Mouse (Mus musculus) limb, embryonic 10.5 days (tissue): ENCODE data around the gene Syt1. TPM values are rescaled to one million over a fixed set of nuclear protein-coding genes. Genes with fewer than 3 reads are reported as not detected.
A peak's percentile ranks its signal among the peaks of the same experiment; 100 is the strongest.

Experiments used
- DNase-seq: peaks from one replicate; pipeline ENCODE4 v3.0.0-alpha.2; 2017; ENCODE audit warnings: low spot score
- H3K27ac ChIP-seq: fragments of 300-500 bp; sonication (generic); 2 replicates; pipeline ENCODE4 v1.5.1; 2016; ENCODE audit warnings: mild to moderate bottlenecking
- H3K27me3 ChIP-seq: fragments of 300-500 bp; sonication (generic); 2 replicates; pipeline ENCODE4 v1.6.1; 2016; ENCODE audit warnings: low read depth, mild to moderate bottlenecking; ENCODE audit not compliant: poor library complexity, severe bottlenecking
- H3K36me3 ChIP-seq: fragments of 300-500 bp; sonication (generic); 2 replicates; pipeline ENCODE4 v1.6.1; 2016; ENCODE audit warnings: mild to moderate bottlenecking, moderate library complexity
- H3K4me1 ChIP-seq: fragments of 300-500 bp; sonication (generic); 2 replicates; pipeline ENCODE4 v1.6.1; 2016
- H3K4me3 ChIP-seq: fragments of 300-500 bp; sonication (generic); 2 replicates; pipeline ENCODE4 v1.5.1; 2016; ENCODE audit warnings: mild to moderate bottlenecking, moderate library complexity
- H3K9me3 ChIP-seq: fragments of 300-500 bp; sonication (generic); replicated peaks from 2 replicates; pipeline ENCODE4 v1.6.1; 2016; ENCODE audit warnings: mild to moderate bottlenecking
- WGBS: fragments of 180-500 bp; shearing (Covaris S2); methylation state at CpG from one replicate; pipeline ENCODE4 v1.1.7; 2016; 5-methylcytosine and 5-hydroxymethylcytosine counted together
- polyA plus RNA-seq: library from polyadenylated mRNA; unstranded; fragments of >200 nt; fragmentation: Nextera tagmentation; extraction: Ambion mirVana; gene quantifications from 2 replicates; pipeline ENCODE4 v1.2.1, GENCODE M21; 2016

Syt1 gene
- 0.10 and 0.13 TPM in 2 replicates for polyA plus RNA-seq

GRCm38 (mm10) chr10:109010241-109011193 is at the start of gene Syt1:
Gene Syt1 (minus strand): TSS chr10:109010982.
- no peak within 1 kb of the TSS for H3K27ac ChIP-seq
- peak within 1 kb of the TSS; percentile 62 for H3K4me3 ChIP-seq
- peaks cover 18% of the 10 kb centered on the region for H3K4me1 ChIP-seq
- H3K36me3 ChIP-seq = no peaks in the 10 kb centered on the region
- 1% methylated on average over 37 of the region's 37 CpGs for WGBS
- no peaks in the 10 kb centered on the region for H3K9me3 ChIP-seq
- peak; percentile 73 for DNase-seq
- peaks cover 42% of the 10 kb centered on the region for H3K27me3 ChIP-seq

DNA sequence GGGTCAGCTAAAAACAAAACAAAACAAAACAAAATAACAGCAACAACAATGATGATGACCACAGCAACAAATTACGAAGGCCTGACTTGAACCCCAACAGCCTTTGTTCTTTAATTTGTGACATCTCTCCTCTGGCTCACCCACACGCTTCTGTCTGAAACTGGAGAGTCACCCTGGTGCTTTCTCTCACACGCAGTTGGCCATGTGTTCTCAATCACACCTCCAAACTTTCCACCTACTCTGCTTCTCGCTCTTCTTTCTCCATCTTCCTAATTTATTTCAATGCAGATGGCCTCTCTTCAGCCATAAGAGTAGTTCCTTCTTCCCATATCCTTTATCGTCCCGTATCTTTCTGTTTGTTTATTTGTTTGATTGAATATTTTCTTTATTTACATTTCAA is 45.7 kb upstream of the Syt1 start:
- no peak for DNase-seq
- Histone ChIP-seq H3K27ac (no peak overlapping the region), H3K27me3 (no peaks in the 10 kb centered on the region), H3K4me3 (no peak overlapping the region), H3K4me1 (no peaks in the 10 kb centered on the region), H3K36me3 (no peaks in the 10 kb centered on the region), H3K9me3 (no peaks in the 10 kb centered on the region)
- 77% methylated on average over 6 of the region's 6 CpGs for WGBS

GRCm38 (mm10) chr10:109047537-109047936 is 36.8 kb upstream of the Syt1 start:
- H3K36me3 ChIP-seq = no peaks in the 10 kb centered on the region
- no peaks in the 10 kb centered on the region for H3K4me1 ChIP-seq
- H3K27me3 ChIP-seq = no peaks in the 10 kb centered on the region
- no peak overlapping the region for H3K27ac ChIP-seq
- 87% methylated on average over 5 of the region's 5 CpGs for WGBS
- H3K4me3 ChIP-seq = no peak overlapping the region
- no peaks in the 10 kb centered on the region for H3K9me3 ChIP-seq
- DNase-seq = no peak

DNA sequence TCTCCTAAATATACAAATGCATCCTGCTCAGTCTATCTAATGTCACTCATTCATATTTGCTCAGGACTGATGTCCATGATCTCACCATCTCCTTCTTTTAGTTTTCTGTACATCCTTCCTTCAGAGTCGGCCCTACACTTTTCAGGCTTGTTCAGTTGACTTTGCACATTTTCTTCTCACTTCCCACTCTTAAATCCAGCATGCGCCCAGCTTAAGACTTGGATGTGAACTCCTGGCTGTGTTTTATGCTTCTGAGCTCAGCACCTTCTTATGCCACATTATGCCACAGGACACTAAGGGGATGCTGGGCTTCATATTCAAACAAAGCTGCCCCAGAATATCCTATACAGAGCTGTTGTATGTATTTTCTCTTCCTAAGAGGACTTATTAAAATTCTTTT is 36.2 kb upstream of the Syt1 start:
- Histone ChIP-seq H3K9me3 (no peaks in the 10 kb centered on the region), H3K4me1 (no peaks in the 10 kb centered on the region), H3K4me3 (no peak overlapping the region), H3K27ac (no peak overlapping the region), H3K27me3 (no peaks in the 10 kb centered on the region), H3K36me3 (no peaks in the 10 kb centered on the region)
- no peak for DNase-seq
- 86% methylated on average over 2 of the region's 2 CpGs for WGBS

DNA sequence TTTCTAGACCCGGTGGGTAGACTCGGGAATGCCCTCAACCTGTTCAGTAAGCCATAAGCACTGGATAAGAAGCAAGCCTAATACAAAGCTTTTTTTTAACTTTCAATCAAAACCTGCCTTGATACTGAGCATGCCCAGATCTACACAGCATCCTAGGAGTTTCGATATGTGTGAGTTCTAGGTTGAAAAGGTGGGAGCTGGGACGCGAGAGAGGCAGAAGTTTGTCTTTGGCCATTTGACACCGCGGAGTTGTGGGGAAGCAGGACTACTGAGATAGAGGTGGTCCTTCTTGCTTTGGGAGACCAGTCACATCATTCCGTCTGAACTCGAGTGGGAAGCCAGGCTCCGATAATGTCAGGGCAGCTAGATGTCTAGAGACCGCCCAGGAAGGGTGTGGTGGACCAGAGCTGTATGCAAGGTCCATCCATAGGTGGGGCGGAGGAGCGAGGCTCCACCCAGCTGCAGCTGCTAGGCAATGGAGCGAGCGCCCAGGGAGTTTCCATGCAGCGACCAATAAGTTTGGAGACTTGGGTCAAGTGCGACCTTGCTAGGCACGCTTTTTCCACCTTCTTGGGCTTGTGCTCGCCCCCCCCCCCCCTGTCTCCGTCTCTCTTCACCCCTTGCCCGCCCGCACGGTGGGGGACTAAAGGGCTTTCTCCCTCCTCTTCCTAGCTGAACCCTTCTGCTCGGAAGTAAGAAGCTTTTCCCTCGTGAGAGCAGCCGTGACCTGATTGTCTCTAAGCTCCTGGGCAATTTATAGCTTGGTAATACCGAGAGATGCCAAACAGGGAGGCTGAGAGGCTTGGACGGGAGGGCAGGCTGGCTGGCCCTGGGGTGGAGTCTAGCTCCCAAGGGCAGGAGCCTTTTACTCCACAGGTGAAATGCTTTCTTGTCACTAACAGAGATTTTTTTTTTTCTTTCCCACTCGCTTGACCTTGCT is 714 bp upstream of the Syt1 start:
- H3K4me3 ChIP-seq = peak overlapping the region; percentile 62
- peak; percentile 57 for DNase-seq
- H3K9me3 ChIP-seq = no peaks in the 10 kb centered on the region
- H3K36me3 ChIP-seq = no peaks in the 10 kb centered on the region
- WGBS = 1% methylated on average over 27 of the region's 29 CpGs
- H3K27me3 ChIP-seq = peaks cover 42% of the 10 kb centered on the region
- H3K27ac ChIP-seq = no peak overlapping the region
- H3K4me1 ChIP-seq = peaks cover 18% of the 10 kb centered on the region

GRCm38 (mm10) chr10:109009831-109010230 is 951 bp downstream of the Syt1 start:
- Histone ChIP-seq H3K4me3 (peak overlapping the region; percentile 62), H3K27me3 (peaks cover 42% of the 10 kb centered on the region), H3K27ac (no peak overlapping the region), H3K36me3 (no peaks in the 10 kb centered on the region), H3K4me1 (peaks cover 18% of the 10 kb centered on the region), H3K9me3 (no peaks in the 10 kb centered on the region)
- no peak for DNase-seq
- WGBS = 26% methylated on average over 1 of the region's 1 CpGs

GRCm38 (mm10) chr10:109008456-109008855 is 2.3 kb downstream of the Syt1 start:
- Histone ChIP-seq H3K4me3 (no peak overlapping the region), H3K9me3 (no peaks in the 10 kb centered on the region), H3K27ac (no peak overlapping the region), H3K4me1 (peaks cover 18% of the 10 kb centered on the region), H3K27me3 (peaks cover 42% of the 10 kb centered on the region), H3K36me3 (no peaks in the 10 kb centered on the region)
- no peak for DNase-seq
- WGBS = 93% methylated on average over 13 of the region's 13 CpGs

- no peak for DNase-seq
- H3K27me3 ChIP-seq = peaks cover 3% of the 10 kb centered on the region
- no peak overlapping the region for H3K27ac ChIP-seq
- H3K4me3 ChIP-seq = no peak overlapping the region
- WGBS = 86% methylated on average over 4 of the region's 4 CpGs
- H3K36me3 ChIP-seq = no peaks in the 10 kb centered on the region
- no peaks in the 10 kb centered on the region for H3K4me1 ChIP-seq
- no peaks in the 10 kb centered on the region for H3K9me3 ChIP-seq
These were observed 7.3 kb downstream of the Syt1 start for GRCm38 (mm10) chr10:109003482-109003881.

DNA sequence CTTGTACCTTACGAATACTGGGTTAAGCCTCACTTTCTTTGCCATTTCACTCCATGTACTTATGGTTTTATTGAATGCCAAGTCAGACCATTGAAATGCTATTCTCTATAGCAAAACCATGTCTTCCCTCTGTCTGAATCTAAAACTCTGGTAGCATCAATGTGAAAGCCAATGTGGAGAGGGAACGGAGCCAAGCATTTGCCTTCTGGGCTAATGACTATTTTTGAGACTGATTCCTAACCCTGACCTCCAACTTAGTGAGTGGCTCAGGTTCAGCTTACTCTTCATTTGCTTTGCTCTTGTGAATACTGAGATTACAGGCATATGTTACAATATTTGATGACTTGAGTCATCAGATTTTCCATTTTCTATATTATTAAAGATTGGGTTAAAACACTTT is 23.5 kb downstream of the Syt1 start:
- H3K4me3 ChIP-seq = no peak overlapping the region
- no peaks in the 10 kb centered on the region for H3K4me1 ChIP-seq
- no peak overlapping the region for H3K27ac ChIP-seq
- H3K27me3 ChIP-seq = no peaks in the 10 kb centered on the region
- 93% methylated on average over 2 of the region's 2 CpGs for WGBS
- H3K36me3 ChIP-seq = no peaks in the 10 kb centered on the region
- no peak for DNase-seq
- no peaks in the 10 kb centered on the region for H3K9me3 ChIP-seq

DNA sequence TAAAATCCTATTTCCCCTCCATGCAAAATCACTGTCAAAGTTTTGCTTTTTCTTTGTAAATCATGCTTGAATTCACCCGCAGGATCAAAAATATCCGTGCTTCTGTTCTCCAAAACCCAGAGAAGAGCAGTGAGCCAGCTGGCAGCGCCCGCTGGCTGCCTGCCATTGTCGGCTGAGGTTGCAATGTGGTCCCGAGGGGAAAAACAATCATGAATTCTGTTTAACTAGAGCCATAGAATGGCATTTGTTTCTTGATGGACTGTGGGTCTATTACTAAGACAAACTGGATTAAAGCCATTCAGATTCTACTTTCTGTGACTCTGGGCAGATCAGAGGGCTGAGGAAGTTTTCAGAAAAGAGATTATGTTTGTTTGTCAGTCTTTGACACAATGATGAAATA is 31.1 kb downstream of the Syt1 start:
- H3K4me1 ChIP-seq = no peaks in the 10 kb centered on the region
- no peaks in the 10 kb centered on the region for H3K36me3 ChIP-seq
- H3K27me3 ChIP-seq = no peaks in the 10 kb centered on the region
- 89% methylated on average over 6 of the region's 6 CpGs for WGBS
- no peak for DNase-seq
- H3K27ac ChIP-seq = no peak overlapping the region
- no peaks in the 10 kb centered on the region for H3K9me3 ChIP-seq
- no peak overlapping the region for H3K4me3 ChIP-seq

DNA sequence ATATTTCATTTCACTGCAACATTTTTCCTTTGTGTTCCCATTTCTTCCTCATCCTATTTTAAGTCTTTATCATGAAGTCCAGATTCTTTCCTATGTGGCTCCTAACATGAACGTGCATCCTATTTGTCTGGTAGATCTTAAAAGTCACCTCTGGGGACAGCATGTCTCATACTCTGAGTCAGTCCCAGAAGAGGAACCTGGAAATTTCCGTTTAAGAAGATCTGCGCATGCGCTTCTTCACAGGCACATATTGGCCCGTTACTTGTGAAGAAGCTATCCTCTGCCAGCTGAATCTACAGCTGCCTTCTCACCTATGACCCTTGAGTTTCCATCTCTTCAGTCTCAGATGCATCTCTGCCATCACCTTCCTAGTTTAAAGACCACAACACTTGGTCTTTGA is 55.8 kb downstream of the Syt1 start:
- 91% methylated on average over 5 of the region's 5 CpGs for WGBS
- no peak overlapping the region for H3K4me3 ChIP-seq
- H3K27me3 ChIP-seq = no peaks in the 10 kb centered on the region

GRCm38 (mm10) chr10:108952182-108952581 is 58.6 kb downstream of the Syt1 start:
- H3K4me1 ChIP-seq = no peaks in the 10 kb centered on the region
- 89% methylated on average over 8 of the region's 8 CpGs for WGBS
- no peaks in the 10 kb centered on the region for H3K36me3 ChIP-seq
- H3K27me3 ChIP-seq = no peaks in the 10 kb centered on the region
- H3K9me3 ChIP-seq = no peaks in the 10 kb centered on the region
- no peak overlapping the region for H3K4me3 ChIP-seq
- DNase-seq = no peak
- H3K27ac ChIP-seq = no peak overlapping the region

More for the DNA sequence above, 55.8 kb downstream of the Syt1 start:
- DNase-seq = no peak
- no peaks in the 10 kb centered on the region for H3K9me3 ChIP-seq
- H3K36me3 ChIP-seq = no peaks in the 10 kb centered on the region
- no peak overlapping the region for H3K27ac ChIP-seq
- H3K4me1 ChIP-seq = no peaks in the 10 kb centered on the region
